Mouse (Mus musculus) CD8-positive naive resting alpha-beta T cell, adult 57 days (primary cell): ENCODE results near the gene Ide. TPM values are rescaled to one million over a fixed set of nuclear protein-coding genes. Genes with fewer than 3 reads are reported as not detected.

Source experiments
- total RNA-seq: library from RNA; stranded (reverse); gene quantifications from one replicate; pipeline ENCODE4 v1.2.4, GENCODE M21; 2023

The Ide gene
- 35.9 TPM for total RNA-seq

DNA sequence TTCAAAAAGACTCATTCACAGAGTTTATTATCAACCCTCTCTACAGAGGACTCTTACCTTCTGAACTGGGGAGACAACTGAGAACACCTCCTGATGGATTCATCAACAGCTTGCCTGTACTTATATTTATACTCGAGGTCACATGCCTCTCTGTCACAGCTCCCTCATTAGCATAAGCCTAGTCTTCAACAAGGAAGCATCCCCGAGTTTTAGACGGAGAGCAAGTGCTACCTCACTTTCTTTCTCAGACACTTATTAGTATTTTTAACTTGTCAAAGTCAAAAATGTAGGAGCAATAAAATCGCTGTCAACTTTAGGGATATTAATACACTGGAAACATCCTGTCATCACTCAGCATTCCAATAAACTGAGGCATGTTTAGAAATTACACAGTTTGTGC lies at the start of gene Ide:
TSS of gene Ide (minus strand) at position 101 of the 400 bp plus-strand sequence.

DNA sequence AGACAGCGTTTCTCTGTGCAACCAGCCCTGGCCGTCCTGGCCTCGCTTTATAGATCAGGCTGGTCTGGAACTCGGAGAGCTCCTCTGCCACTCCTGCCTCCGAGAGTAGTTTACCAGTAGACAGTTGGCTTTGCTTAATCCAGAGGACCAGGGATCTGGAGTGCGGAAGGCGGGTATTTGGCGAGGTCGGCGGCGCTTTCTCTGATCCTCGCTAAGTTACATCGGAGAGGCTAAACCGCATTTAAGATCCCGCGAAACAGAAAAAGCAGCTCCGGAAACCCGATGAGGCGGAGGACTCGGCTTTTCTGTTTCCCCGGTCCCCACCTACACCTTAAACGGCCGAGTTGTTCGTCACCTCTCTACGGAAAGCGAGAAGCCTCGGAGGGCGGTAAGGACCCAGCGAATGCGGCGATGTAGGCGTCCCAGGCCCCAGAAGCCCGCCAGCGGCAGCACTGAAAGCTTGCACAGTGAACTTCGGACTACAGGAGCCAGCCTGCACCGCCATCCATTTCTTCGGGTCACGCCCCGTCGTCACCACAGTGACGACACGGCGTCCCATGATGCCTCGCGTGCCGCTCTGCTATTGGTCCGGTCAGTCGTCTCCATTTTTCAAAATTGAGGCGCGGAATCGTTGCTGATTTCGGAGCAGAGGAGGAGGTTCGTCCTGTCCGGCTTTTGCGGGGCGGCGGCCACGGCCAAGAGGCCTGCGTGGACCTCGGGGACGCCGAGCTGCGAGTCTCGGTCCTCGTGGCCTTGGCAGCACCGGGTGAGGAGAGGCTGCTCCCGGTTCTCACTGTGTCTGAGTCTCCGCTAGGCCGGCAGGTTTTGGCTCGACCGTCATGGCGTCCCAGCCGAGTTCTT lies 38.3 kb upstream of the Ide start, which contains the start of gene Kif11:
TSS of gene Kif11 (plus strand) at position 649 of the 861 bp plus-strand sequence.

Other genes starting within 250 kb of the Ide start
- gene March5, start 130.3 kb downstream of the Ide start, total RNA-seq, result 61.3 TPM
- 2.0 TPM for gene Cpeb3, start 129.3 kb downstream of the Ide start, total RNA-seq
- gene Kif11, start 38.6 kb upstream of the Ide start, total RNA-seq, result 1.1 TPM
- gene Hhex, start 97.0 kb upstream of the Ide start, total RNA-seq, result 7.4 TPM
- 23.9 TPM for gene Exoc6, start 212.6 kb upstream of the Ide start, total RNA-seq